Mouse (Mus musculus): ENCODE measurements at regions not wholly inside any gene's neighbourhood (a gene's known extent, or its start where the extent isn't known, plus 50 kb on each side); places are given as distances from the start of the nearest gene placed in this dataset.

DNA sequence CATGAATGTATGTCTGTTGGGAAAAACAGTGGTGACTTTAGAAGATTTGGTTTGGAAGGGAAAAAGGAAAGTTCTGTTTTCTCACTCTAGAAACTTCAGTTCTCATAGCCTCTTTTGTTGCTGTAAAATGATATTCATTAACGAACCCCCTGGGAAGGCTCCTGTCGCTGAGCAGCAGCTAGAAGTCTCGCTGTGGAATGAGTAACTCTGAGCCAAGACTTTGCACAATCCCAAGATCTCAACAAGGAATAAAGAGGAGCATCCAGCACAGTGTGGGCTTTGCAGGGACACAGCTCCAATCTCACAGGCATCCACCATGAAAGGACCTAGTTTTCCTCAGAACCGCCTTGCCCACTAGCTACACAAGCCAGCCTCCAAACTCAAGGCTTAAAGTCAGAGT is 233.8 kb upstream of the Pabpc6 start:
- no peak for DNase-seq

GRCm38 (mm10) chr17:9896964-9897363 is 227.4 kb upstream of the Pabpc6 start:
- no peak for DNase-seq

DNA sequence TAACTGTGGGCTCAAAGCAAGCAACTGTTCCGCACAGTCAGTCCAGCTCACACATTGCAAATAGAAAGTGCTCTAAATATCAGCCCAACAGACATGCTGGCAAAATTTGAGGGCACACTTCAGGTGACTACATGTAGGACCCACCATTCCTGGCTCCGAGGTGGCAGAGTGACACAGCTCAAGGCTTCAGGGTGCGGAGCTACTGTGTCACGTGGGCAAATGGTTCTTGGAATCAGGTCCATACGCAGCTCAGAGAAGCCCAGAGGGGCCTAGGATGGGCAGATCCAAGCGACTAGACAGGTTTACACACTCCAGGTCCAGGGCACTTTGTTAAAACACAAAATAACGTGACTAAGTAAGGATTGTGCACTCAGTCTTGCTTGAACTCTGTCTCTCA is 226.2 kb upstream of the Pabpc6 start:
- no peak for DNase-seq

DNA sequence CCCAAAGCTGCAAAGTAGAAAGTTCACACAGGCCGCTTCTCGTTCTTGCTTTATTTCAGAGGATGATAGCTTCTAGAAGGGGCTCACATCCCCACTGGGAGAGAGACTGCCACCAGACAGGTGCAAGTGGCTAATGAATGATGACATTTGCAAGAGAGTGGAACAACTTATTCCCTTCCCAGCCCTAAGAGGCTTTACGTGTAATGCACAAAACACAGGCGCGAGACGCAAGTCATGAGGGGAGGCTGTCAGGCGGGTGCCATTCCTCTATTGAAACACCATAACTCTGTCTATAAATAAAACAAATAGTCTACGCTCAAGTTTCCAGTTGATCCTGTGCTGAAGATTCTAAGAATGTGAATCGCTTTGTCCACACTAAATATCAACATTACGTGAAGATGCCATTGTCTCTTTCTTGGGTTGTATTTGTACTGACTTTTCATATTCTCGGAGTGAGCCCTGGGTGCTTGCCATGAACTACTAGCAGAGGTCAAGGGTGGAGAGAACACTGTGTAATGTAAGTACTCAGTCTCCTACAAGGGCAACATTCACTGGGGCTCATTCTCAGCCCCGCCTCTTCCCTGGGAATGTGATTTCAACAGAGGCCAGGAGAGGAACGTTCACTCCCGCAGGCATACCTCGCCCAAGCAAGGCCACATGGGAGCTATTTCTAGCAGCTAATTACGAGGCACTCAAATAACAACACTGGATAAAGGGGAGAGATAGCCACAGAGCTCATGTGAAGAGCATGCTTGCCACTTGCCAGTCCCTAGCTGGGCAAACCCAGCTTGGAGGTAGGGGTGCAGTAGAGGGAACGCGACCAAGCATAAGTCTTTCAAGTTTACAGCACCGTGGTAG is 225.5 kb upstream of the Pabpc6 start:
- DNase-seq = no peak

- DNase-seq = no peak
Observed at GRCm38 (mm10) chr17:9893966-9894365, 224.4 kb upstream of the Pabpc6 start.

GRCm38 (mm10) chr17:9892776-9893175 is 223.3 kb upstream of the Pabpc6 start:
- no peak for DNase-seq

GRCm38 (mm10) chr17:9892141-9892540 is 222.6 kb upstream of the Pabpc6 start:
- no peak for DNase-seq

DNA sequence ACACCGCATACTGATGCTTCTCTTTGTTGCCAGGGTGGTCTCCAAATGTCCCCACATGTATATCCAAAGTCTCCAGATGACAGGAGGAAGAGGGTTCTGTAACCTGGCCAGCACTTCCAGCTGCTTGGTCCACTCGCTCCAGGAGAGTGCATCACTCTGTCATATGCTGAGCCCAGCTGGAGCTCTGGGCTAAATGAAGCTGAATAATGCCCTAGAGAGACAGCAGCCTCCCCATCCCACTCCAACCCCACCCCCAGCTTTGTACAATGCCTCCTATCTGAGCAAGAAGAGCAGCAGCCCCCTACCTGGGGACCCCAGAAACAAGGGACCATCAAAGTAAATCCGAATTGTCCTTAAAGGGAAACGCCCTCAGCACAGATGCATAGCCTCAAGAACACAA is 219.0 kb upstream of the Pabpc6 start:
- no peak for DNase-seq

- no peak for DNase-seq
Observed at GRCm38 (mm10) chr17:9885110-9885509, 215.6 kb upstream of the Pabpc6 start.

- DNase-seq = no peak
Observed at GRCm38 (mm10) chr17:9882639-9883226, 213.2 kb upstream of the Pabpc6 start.

- peak; percentile 52 for DNase-seq
Observed at GRCm38 (mm10) chr17:9879556-9880206, 210.2 kb upstream of the Pabpc6 start.

GRCm38 (mm10) chr17:9873695-9874094 is 204.2 kb upstream of the Pabpc6 start:
- DNase-seq = no peak

GRCm38 (mm10) chr17:9870237-9870636 is 200.7 kb upstream of the Pabpc6 start:
- no peak for DNase-seq

- DNase-seq = no peak
Observed at GRCm38 (mm10) chr17:9868747-9869281, 199.3 kb upstream of the Pabpc6 start.

GRCm38 (mm10) chr17:9864254-9864653 is 194.7 kb upstream of the Pabpc6 start:
- DNase-seq = no peak

DNA sequence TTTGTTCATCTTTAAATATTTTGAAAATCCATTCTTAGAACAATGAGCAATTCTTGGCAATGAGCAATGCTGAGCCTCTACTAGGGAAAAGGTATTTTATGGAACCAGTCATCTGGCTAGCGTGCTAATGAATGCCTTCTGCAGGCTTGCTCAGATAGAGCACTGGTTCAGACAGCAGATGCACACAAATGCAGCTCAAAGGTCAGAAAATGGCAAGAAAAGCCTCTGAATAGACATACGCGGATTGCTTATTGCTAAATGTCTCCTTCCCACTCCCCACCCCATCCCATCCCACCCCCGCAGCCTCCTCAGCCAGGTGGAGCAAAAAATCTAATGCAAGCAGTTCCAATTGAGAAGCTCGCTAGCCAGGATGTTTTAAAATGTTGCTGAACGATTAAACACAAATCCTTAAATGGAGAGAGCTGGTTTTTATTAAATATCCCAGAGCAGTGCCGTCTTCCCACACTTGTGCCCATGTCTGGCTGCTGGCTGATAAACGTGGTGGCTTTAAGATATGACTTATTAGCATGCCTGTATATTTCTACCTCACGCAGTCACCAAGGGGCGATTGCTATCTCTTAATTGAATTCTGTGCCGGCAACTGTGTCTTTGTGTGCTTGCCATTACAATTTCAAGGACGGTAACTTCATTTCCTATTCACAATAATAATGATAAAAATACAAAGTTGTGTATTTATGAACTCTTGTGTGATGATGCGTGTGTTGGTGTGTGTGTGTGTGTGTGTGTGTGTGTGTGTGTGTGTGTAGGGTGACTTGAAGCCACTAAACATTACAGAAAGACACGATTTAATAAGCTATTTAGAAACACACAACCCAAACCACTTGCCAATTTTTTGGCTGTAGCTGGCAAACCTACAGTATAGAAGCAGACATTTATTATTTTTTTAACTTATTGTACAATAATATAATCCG is 192.7 kb upstream of the Pabpc6 start:
- no peak for DNase-seq

DNA sequence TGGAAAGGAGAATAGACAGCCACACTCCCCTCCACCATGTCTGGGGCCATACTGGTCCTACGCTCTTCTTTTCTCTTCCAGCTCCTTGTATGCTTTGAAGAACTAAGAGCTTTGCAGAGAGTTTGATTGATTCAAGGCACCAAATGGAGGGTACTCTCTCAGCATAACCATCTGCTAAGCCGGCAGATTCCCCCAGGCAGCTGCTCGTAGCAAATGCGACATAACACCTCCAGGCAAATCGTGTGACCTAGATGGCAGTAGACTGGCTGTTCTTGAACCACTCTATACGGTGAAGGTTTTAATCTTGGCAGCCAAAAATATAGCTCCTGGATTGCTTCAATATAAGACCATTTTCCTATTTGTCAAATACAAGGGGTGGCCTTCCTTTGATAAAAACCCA is 191.8 kb upstream of the Pabpc6 start:
- no peak for DNase-seq

DNA sequence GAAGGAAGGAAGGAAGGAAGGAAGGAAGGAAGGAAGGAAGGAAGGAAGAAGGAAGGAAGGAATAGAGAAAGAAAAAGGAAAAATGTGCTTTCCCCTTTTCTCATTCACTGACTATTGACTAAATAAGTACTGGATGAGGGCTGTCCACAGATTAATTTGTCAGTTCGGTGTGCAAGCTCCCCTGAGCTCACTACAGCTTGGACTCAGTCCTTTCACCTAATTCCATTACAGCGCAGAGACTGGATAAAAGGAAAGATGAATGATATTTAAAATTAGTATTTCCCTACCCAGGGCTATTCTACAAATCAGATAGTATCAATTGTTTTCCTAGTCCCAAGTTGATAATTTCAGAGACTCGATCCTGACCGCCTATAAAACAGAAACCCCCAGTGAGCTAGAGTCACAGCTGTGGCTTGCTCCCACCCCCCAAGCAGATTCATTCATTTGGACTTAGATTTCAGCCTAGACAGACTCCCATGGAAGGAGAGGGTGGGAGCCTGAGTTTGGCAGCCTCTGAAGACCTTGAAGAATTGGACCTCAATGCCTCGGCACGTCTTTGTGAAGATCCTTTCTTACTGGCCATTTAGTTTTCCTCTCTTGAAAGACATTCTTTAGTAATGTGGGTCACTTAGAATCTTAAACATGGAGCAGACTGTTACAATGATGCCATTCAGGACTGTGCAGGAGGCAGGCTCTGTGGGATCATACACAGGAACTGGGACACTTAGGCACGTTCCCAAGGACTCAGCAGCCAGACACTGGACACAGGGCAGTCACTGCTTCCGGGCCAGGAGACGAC is 179.2 kb upstream of the Pabpc6 start:
- no peak for DNase-seq

DNA sequence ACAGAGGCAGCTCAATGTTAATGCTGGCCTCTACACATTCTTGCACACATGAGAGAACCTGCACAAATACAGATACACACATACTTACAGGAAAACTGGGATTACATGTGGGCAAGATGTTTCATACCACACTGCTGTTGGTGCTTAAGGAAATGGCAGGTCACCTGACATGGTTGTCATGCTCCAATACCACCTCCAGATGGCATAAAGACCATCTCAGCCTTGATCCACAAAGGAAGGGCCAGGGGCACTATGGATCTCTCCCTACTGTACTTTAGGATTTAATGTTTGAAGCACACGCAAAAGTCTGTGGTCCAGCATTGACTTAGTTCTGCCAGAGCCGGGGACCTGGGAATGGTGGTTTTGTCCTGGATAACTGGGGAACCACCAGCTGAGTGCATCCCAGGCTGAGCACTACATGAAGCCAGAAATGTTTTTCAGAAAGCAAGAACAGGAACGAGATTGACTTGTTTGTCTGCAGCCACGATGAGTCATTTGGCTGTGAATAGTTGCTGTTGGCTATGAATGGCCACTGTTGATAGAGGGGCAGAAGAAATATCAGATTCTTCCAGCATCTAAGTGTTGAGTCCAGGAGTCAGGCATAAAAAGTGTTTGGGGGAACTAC is 176.0 kb upstream of the Pabpc6 start:
- no peak for DNase-seq

GRCm38 (mm10) chr17:9841103-9841502 is 171.6 kb upstream of the Pabpc6 start:
- no peak for DNase-seq

DNA sequence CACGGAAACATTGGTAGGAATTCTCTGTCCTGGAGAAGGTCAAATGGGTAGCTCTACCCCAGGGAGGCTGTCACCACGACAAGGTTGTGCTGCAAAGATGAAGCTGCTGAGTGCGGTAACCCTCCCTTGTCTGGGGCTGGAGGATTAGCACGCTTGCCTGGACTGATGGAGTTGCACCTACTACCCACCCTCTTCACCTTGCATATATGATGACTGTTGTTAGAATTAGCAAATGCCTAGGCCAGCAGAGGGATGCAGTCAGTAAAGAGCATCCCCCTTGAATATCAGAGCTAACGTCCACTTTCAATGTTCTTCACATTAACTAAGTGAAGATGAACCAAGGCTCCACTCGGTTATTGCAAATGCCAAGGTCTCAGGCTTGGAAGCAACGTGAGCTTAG is 169.7 kb upstream of the Pabpc6 start:
- DNase-seq = no peak
